Mouse (Mus musculus) Patski (cell line): Measurements from ENCODE around the gene Tusc2. TPM values are rescaled to one million over a fixed set of nuclear protein-coding genes. Genes with fewer than 3 reads are reported as not detected.
"Not testable (repeated sequence)": the region's sequence is repeated elsewhere in the genome, so short reads cannot be mapped to it uniquely, and the experiment has no call there.

Experiments used
- ATAC-seq: fragments of 100-300 bp; one replicate; pipeline ENCODE4 v1.8.0; 2021
- CTCF ChIA-PET: fragments of 350-600 bp; sonication (Branson Sonifier 250); formaldehyde crosslinking; loops from one replicate; lab custom pipeline; 2022; ENCODE audit warnings: inconsistent platforms; lab: Charles Lee
- POLR2A ChIA-PET: fragments of 350-600 bp; sonication (Branson Sonifier 250); formaldehyde crosslinking; loops from one replicate; lab custom pipeline; 2022; ENCODE audit warnings: antibody characterized with exemption, inconsistent platforms; lab: Charles Lee
- DNase-seq: peaks from one replicate; pipeline ENCODE4 v3.0.0-alpha.2; 2011; ENCODE audit warnings: low read depth, low spot score
- H3K27me3 ChIP-seq: fragments of 371-371 bp; one replicate; pipeline ENCODE4 v1.5.1; 2021
- CTCF ChIP-seq: fragments of 100-300 bp; IDR thresholded peaks from one replicate; pipeline ENCODE4 v1.5.1; 2021
- in situ Hi-C: fragments of 300-500 bp; cut with MboI; formaldehyde crosslinking; loops from 3 replicates; pipeline ENCODE4 v1.11.1; 2018; ENCODE audit warnings: low pct_unique_long_range_greater_than_20kb, mixed read lengths
- polyA plus RNA-seq: library from polyadenylated mRNA; unstranded; gene quantifications from one replicate; pipeline ENCODE4 v1.2.3, GENCODE M21; 2021

The Tusc2 gene
- polyA plus RNA-seq, 1 experiment from 2014 or later, result 30.1 TPM

GRCm38 (mm10) chr9:107552690-107553393 lies 10.2 kb upstream of the Tusc2 start:
- ATAC-seq (no peak), DNase-seq (no peak)
- in situ Hi-C loops, result no loop called here
- ChIA-PET POLR2A (interaction anchor here (1.1 to 2.7 kb wide), 2 partner anchors 12 to 28 kb away, joined by 3 to 10 read pairs; partner anchors contain the start of genes Cyb561d2, Hyal3 and Nprl2), CTCF (no interaction called here)
- H3K27me3 ChIP-seq, result no peaks in the 10 kb centered on the region
- TF ChIP-seq CTCF, result no peak

DNA sequence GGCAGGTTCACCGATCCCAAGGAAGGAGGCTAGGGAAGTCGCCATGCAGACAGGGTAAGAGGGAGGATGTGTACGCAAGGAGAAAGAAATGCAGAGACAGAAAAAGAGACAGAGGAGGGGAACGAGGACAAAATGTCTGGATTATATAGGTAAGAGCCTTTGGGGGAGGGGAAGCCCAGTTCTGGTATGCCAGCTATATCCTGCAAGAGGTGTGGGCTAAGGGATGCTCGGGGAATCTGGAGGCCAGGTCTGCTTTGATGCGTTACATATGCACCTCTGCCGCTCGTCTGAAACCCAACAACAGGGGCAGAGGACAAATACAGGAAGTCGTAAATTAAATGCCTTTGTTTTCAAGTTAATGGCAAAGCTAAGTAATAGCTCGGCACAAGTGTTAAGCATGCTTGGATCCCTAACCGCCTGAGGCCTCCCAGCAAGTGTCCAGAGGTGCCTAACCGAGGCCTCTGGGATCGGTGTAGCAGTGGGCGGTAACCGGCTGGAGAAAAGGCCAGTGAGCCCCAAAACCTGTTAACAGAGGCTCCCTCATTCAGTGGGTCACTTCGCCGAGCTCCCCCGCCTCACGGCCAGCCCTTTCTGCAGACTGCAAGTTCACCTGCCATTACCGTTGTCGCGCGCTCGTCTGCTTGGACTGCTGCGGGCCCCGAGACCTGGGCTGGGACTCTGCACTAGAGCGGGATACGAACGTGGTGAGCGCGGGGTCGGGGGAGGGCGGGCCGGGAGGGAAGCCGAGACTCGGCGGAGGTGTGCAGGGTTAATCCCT lies 9.3 kb upstream of the Tusc2 start:
- no peak for DNase-seq
- no peaks in the 10 kb centered on the region for H3K27me3 ChIP-seq
- in situ Hi-C loops, result no loop called here
- ATAC-seq, result peak; percentile 27
- CTCF ChIA-PET, result no interaction called here
- TF ChIP-seq CTCF, result no peak
- POLR2A ChIA-PET, result interaction anchor here (0.7 to 2.7 kb wide), 7 partner anchors 9 to 255 kb away, joined by 3 to 10 read pairs (median 3); partner anchors contain the start of genes Cyb561d2, Hyal3, Ifrd2 and Nprl2

DNA sequence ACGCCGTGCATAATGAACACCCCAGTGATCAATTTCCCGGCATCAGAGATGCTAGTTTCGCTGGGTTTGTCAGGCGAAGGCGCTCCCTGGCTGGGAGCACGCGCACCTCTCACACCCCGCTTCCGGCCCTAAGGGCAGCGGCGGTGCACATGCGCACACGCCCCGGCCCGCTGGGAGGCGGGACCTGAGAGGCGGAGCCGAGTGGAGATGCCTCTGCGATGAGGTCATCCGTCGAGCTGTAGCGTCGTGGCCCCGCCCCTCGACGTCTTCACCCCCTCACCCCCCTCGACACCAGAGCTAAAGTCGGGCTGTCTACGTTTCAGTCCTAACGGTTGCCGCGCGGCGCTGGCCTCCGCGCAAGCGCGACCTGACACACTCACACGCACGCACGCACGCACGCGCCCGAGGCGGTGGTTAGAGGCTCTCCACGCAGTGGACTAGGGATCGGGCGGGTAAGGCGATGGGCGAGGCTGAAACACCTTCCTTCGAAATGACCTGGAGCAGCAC lies 8.7 kb upstream of the Tusc2 start:
- DNase-seq (peak; percentile 88), ATAC-seq (peak; percentile 74)
- ChIA-PET CTCF (no interaction called here), POLR2A (interaction anchor here (0.7 to 2.7 kb wide), 7 partner anchors 8 to 256 kb away, joined by 3 to 10 read pairs (median 5); partner anchors contain the start of genes Cyb561d2, Ifrd2, Nprl2 and Tusc2)
- no peaks in the 10 kb centered on the region for H3K27me3 ChIP-seq
- TF ChIP-seq CTCF, result no peak
- in situ Hi-C loops, result no loop called here

DNA sequence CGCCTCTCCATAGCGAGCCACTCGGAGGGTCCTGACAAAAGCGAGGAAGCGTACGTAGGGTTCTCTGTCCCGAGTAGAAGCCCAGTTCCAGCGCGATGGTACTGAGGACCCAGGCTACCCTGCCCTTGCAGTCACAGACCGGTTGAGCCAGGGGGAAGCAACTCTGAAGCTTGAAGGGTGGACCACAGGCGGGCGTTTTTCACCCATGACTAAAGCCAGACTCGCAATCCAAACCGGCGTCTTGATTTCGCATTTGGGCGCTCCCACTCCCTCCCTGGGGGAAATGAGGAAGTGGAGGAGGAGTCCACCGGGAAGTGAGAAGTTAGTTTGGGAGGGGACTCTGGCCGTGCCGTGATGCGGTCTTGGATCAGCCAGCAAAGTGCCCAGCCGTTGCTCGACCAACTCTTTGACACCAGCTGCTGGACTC lies 8.0 kb upstream of the Tusc2 start:
- TF ChIP-seq CTCF, result no peak
- in situ Hi-C loops, result no loop called here
- ATAC-seq (peak; percentile 27), DNase-seq (no peak)
- no peaks in the 10 kb centered on the region for H3K27me3 ChIP-seq
- ChIA-PET CTCF (interaction anchor here (1.4 kb wide), 1 partner anchor 90 kb away, joined by 3 read pairs; no protein-coding TSS in a partner anchor), POLR2A (interaction anchor here (1.1 to 2.7 kb wide), 5 partner anchors 8 to 32 kb away, joined by 3 to 10 read pairs (median 5); partner anchors contain the start of genes Cyb561d2, Ifrd2, Nprl2 and Tusc2)

DNA sequence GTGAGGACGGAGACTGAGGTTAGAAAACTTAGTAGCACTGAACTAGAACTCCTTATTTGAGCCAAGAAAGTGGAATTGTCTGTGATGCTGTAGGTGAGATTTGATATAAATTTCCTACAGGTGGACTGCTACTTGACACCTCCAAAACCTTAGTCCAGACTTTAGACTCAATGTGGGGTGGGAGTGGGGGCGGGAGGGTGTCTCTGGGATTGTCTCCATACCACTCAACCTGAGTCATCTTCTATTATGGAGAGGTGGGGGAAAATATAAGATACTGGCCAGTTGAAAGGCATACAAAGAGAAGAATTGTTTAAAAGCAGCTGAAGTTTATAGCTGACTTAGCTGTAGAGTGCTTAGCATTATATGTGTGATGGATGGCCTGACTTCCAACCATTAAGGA lies 7.4 kb upstream of the Tusc2 start:
- no peaks in the 10 kb centered on the region for H3K27me3 ChIP-seq
- CTCF ChIA-PET, result interaction anchor here (1.1 to 1.9 kb wide), 3 partner anchors 11 to 90 kb away, joined by 3 to 8 read pairs (median 3); partner anchors contain the start of gene Hyal2
- ATAC-seq (no peak), DNase-seq (no peak)
- POLR2A ChIA-PET, result interaction anchor here (0.8 to 1.4 kb wide), 4 partner anchors 8 to 14 kb away, joined by 4 to 5 read pairs (median 4); partner anchors contain the start of genes Cyb561d2 and Nprl2
- in situ Hi-C loops, result no loop called here
- no peak for TF ChIP-seq CTCF

DNA sequence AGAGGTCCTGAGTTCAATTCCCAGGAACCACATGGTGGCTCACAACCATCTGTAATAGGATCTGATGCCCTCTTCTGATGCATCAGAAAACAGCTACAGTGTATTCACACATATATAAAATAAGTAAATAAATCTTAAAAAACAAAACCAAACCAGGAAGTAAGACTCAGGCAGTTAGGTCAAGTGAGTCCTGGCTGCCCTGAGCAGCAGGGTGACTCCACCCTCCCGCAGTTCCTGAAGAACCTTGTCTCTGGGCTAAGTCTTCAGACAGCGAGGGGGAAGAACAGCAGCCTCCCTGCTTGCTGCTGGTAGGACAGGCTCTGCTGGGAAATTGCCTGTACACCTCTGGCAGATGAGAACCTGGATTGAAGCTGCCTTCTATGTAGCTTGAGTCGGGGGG lies 6.7 kb upstream of the Tusc2 start:
- H3K27me3 ChIP-seq, result no peaks in the 10 kb centered on the region
- ATAC-seq (no peak), DNase-seq (no peak)
- in situ Hi-C loops, result no loop called here
- ChIA-PET POLR2A (interaction anchor here (0.8 to 1.4 kb wide), 3 partner anchors 9 to 74 kb away, joined by 4 read pairs; partner anchors contain the start of genes Cyb561d2 and Nprl2), CTCF (interaction anchor here (1.1 to 1.9 kb wide), 3 partner anchors 11 to 89 kb away, joined by 3 to 8 read pairs (median 3); partner anchors contain the start of gene Hyal2)
- TF ChIP-seq CTCF, result no peak

- H3K27me3 ChIP-seq, DNase-seq, in situ Hi-C loops, ATAC-seq: not testable (repeated sequence)
- ChIA-PET CTCF (interaction anchor here (0.8 to 2.5 kb wide), 8 partner anchors 9 to 79 kb away, joined by 3 to 9 read pairs (median 4); partner anchors contain the start of genes Hyal1, Hyal3 and Naa80), POLR2A (interaction anchor here (1.1 kb wide), 1 partner anchor 79 kb away, joined by 3 read pairs; no protein-coding TSS in a partner anchor)
Measured at GRCm38 (mm10) chr9:107565556-107565955, 2.5 kb downstream of the Tusc2 start.

GRCm38 (mm10) chr9:107566041-107566709 lies 3.1 kb downstream of the Tusc2 start:
- no peak for TF ChIP-seq CTCF
- CTCF ChIA-PET, result interaction anchor here (0.7 to 2.5 kb wide), 11 partner anchors 9 to 79 kb away, joined by 3 to 9 read pairs (median 3); partner anchors contain the start of genes Hyal1, Hyal3 and Naa80
- DNase-seq (no peak), ATAC-seq (no peak)
- POLR2A ChIA-PET, result interaction anchor here (1.3 kb wide), 1 partner anchor 23 kb away, joined by 3 read pairs; no protein-coding TSS in a partner anchor
- in situ Hi-C loops, result no loop called here
- H3K27me3 ChIP-seq, result no peaks in the 10 kb centered on the region

- CTCF ChIA-PET, result interaction anchor here (0.7 to 2.5 kb wide), 5 partner anchors 10 to 78 kb away, joined by 3 to 9 read pairs (median 3); partner anchors contain the start of genes Hyal3 and Naa80
- no peaks in the 10 kb centered on the region for H3K27me3 ChIP-seq
- no peak for DNase-seq
- no peak for ATAC-seq
- POLR2A ChIA-PET, result interaction anchor here (0.8 to 1.3 kb wide), 2 partner anchors 22 to 700 kb away, joined by 3 to 4 read pairs; no protein-coding TSS in a partner anchor
- TF ChIP-seq CTCF, result no peak
- in situ Hi-C loops, result no loop called here
Measured at GRCm38 (mm10) chr9:107566855-107567254, 3.8 kb downstream of the Tusc2 start.
